Mouse (Mus musculus) lung, embryonic 14.5 days (tissue): Measurements from ENCODE around the gene Grb7. TPM values are rescaled to one million over a fixed set of nuclear protein-coding genes. Genes with fewer than 3 reads are reported as not detected.

Experiments used
- ATAC-seq: fragments of 200-750 bp; cut with Nextera tagmentation; 2 replicates; pipeline ENCODE4 v1.8.0; 2017; ENCODE audit warnings: mild to moderate bottlenecking, moderate TSS enrichment, moderate library complexity; ENCODE audit not compliant: insufficient read depth
- DNase-seq: peaks from one replicate; pipeline ENCODE4 v3.0.0-alpha.2; 2015
- H3K27ac ChIP-seq: fragments of 300-500 bp; sonication (generic); 2 replicates; pipeline ENCODE4 v1.5.1; 2014; ENCODE audit warnings: low read depth, mild to moderate bottlenecking, moderate library complexity
- H3K27me3 ChIP-seq: fragments of 300-500 bp; sonication (generic); 2 replicates; pipeline ENCODE4 v1.6.1; 2014; ENCODE audit warnings: low read length, control low read depth; ENCODE audit not compliant: insufficient read depth
- H3K36me3 ChIP-seq: fragments of 300-500 bp; sonication (generic); 2 replicates; pipeline ENCODE4 v1.6.1; 2014; ENCODE audit warnings: control low read depth; ENCODE audit not compliant: insufficient read depth
- H3K4me1 ChIP-seq: fragments of 300-500 bp; sonication (generic); 2 replicates; pipeline ENCODE4 v1.6.1; 2014; ENCODE audit warnings: antibody characterized with exemption, control low read depth; ENCODE audit not compliant: insufficient read depth
- H3K4me2 ChIP-seq: fragments of 300-500 bp; sonication (generic); 2 replicates; pipeline ENCODE4 v1.6.1; 2014; ENCODE audit warnings: mild to moderate bottlenecking
- H3K4me3 ChIP-seq: fragments of 300-500 bp; sonication (generic); 2 replicates; pipeline ENCODE4 v1.5.1; 2014; ENCODE audit warnings: low read depth, low read length
- H3K9ac ChIP-seq: fragments of 300-500 bp; sonication (generic); 2 replicates; pipeline ENCODE4 v1.6.1; 2014
- H3K9me3 ChIP-seq: fragments of 300-500 bp; sonication (generic); 2 replicates; pipeline ENCODE4 v1.6.1; 2016; ENCODE audit warnings: low read depth, low read length, control low read depth
- CTCF ChIP-seq: IDR thresholded peaks from 2 replicates; pipeline ENCODE4 v1.5.1; 2016; ENCODE audit warnings: antibody characterized with exemption, low read depth
- WGBS: fragments of 180-500 bp; shearing (Covaris S2); extraction: QIAGEN DNeasy Blood & Tissue Kit; methylation state at CpG from one replicate; pipeline ENCODE4 v1.1.7; 2014; 5-methylcytosine and 5-hydroxymethylcytosine counted together
- polyA plus RNA-seq: library from polyadenylated mRNA; unstranded; fragments of >200 nt; fragmentation: Nextera tagmentation; extraction: Ambion mirVana; gene quantifications from 2 replicates; pipeline ENCODE4 v1.2.1, GENCODE M21; 2014

Grb7 gene
- polyA plus RNA-seq, 1 experiment from 2014 or later: 43.0 TPM

GRCm38 (mm10) chr11:98459071-98459741 lies 13.0 kb downstream of the Grb7 start:
- Histone ChIP-seq H3K36me3 (peaks cover 11% of the 10 kb centered on the region), H3K9ac (no peak overlapping the region), H3K27me3 (peaks cover 39% of the 10 kb centered on the region), H3K27ac (no peak overlapping the region), H3K4me2 (no peak overlapping the region), H3K4me3 (no peak overlapping the region), H3K9me3 (no peaks in the 10 kb centered on the region), H3K4me1 (no peaks in the 10 kb centered on the region)
- TF ChIP-seq CTCF: no peak
- no peak for DNase-seq
- no peak for ATAC-seq
- WGBS: 10% methylated on average over 11 of the region's 11 CpGs

- H3K27me3 ChIP-seq: peaks cover 39% of the 10 kb centered on the region
Observed at GRCm38 (mm10) chr11:98459860-98460259, 13.7 kb downstream of the Grb7 start.

GRCm38 (mm10) chr11:98461109-98461720 lies 15.0 kb downstream of the Grb7 start:
- TF ChIP-seq CTCF: no peak
- H3K4me2 ChIP-seq: no peak overlapping the region
- no peak overlapping the region for H3K27ac ChIP-seq
- DNase-seq: no peak
- peaks cover 39% of the 10 kb centered on the region for H3K27me3 ChIP-seq
- 59% methylated on average over 6 of the region's 6 CpGs for WGBS
- H3K4me1 ChIP-seq: no peaks in the 10 kb centered on the region
- no peak overlapping the region for H3K4me3 ChIP-seq
- no peak overlapping the region for H3K9ac ChIP-seq
- no peak for ATAC-seq
- no peaks in the 10 kb centered on the region for H3K36me3 ChIP-seq
- no peaks in the 10 kb centered on the region for H3K9me3 ChIP-seq

More at GRCm38 (mm10) chr11:98459860-98460259, 13.7 kb downstream of the Grb7 start:
- H3K4me1 ChIP-seq: no peaks in the 10 kb centered on the region
- no peak overlapping the region for H3K4me2 ChIP-seq
- H3K4me3 ChIP-seq: no peak overlapping the region
- H3K9ac ChIP-seq: no peak overlapping the region
- ATAC-seq (no peak), DNase-seq (no peak)
- peaks cover 8% of the 10 kb centered on the region for H3K36me3 ChIP-seq
- no peak overlapping the region for H3K27ac ChIP-seq
- H3K9me3 ChIP-seq: no peaks in the 10 kb centered on the region
- no peak for TF ChIP-seq CTCF
- WGBS: 76% methylated on average over 9 of the region's 9 CpGs

GRCm38 (mm10) chr11:98462255-98462654 lies 16.1 kb downstream of the Grb7 start:
- Histone ChIP-seq H3K27ac (no peak overlapping the region), H3K4me1 (no peaks in the 10 kb centered on the region), H3K9ac (no peak overlapping the region), H3K4me3 (no peak overlapping the region), H3K9me3 (no peaks in the 10 kb centered on the region), H3K36me3 (no peaks in the 10 kb centered on the region), H3K4me2 (no peak overlapping the region), H3K27me3 (peaks cover 35% of the 10 kb centered on the region)
- no peak for TF ChIP-seq CTCF
- DNase-seq (no peak), ATAC-seq (no peak)
- WGBS: 84% methylated on average over 6 of the region's 6 CpGs

- DNase-seq (no peak), ATAC-seq (no peak)
- Histone ChIP-seq H3K4me1 (no peaks in the 10 kb centered on the region), H3K9me3 (no peaks in the 10 kb centered on the region), H3K4me2 (no peak overlapping the region), H3K9ac (no peak overlapping the region), H3K27ac (no peak overlapping the region), H3K4me3 (no peak overlapping the region), H3K27me3 (peaks cover 20% of the 10 kb centered on the region), H3K36me3 (no peaks in the 10 kb centered on the region)
- 84% methylated on average over 9 of the region's 9 CpGs for WGBS
- no peak for TF ChIP-seq CTCF
Observed at GRCm38 (mm10) chr11:98463911-98464310, 17.7 kb downstream of the Grb7 start.

- Histone ChIP-seq H3K4me1 (no peaks in the 10 kb centered on the region), H3K36me3 (no peaks in the 10 kb centered on the region), H3K27ac (no peak overlapping the region), H3K27me3 (peaks cover 14% of the 10 kb centered on the region), H3K4me3 (no peak overlapping the region), H3K9ac (no peak overlapping the region), H3K9me3 (no peaks in the 10 kb centered on the region), H3K4me2 (no peak overlapping the region)
- whole genome bisulfite sequencing: 70% methylated on average over 6 of the region's 6 CpGs
- no peak for ATAC-seq
- no peak for DNase-seq
- TF ChIP-seq CTCF: no peak
Observed at GRCm38 (mm10) chr11:98464516-98464915, 18.3 kb downstream of the Grb7 start.

- no peak overlapping the region for H3K27ac ChIP-seq
- H3K27me3 ChIP-seq: no peaks in the 10 kb centered on the region
- no peak overlapping the region for H3K9ac ChIP-seq
- H3K4me3 ChIP-seq: no peak overlapping the region
- DNase-seq (no peak), ATAC-seq (no peak)
- no peaks in the 10 kb centered on the region for H3K9me3 ChIP-seq
- H3K36me3 ChIP-seq: no peaks in the 10 kb centered on the region
- H3K4me2 ChIP-seq: no peak overlapping the region
- no peaks in the 10 kb centered on the region for H3K4me1 ChIP-seq
- 55% methylated on average over 22 of the region's 22 CpGs for WGBS
- TF ChIP-seq CTCF: no peak
Observed at GRCm38 (mm10) chr11:98469761-98470714, 23.8 kb downstream of the Grb7 start.
